Mouse (Mus musculus) neural tube, embryonic 14.5 days (tissue): ENCODE measurements around the gene Tmprss5. TPM values are rescaled to one million over a fixed set of nuclear protein-coding genes. Genes with fewer than 3 reads are reported as not detected.

Experiments
- ATAC-seq: fragments of 200-750 bp; cut with Nextera tagmentation; 2 replicates; pipeline ENCODE4 v1.8.0; 2017; ENCODE audit warnings: low read depth, mild to moderate bottlenecking, moderate TSS enrichment, moderate library complexity
- H3K27ac ChIP-seq: fragments of 300-500 bp; sonication (generic); 2 replicates; pipeline ENCODE4 v1.5.1; 2014; ENCODE audit warnings: low read depth, mild to moderate bottlenecking, control low read depth, low read length, moderate library complexity, mixed read lengths
- H3K27me3 ChIP-seq: fragments of 300-500 bp; sonication (generic); 2 replicates; pipeline ENCODE4 v1.6.1; 2014; ENCODE audit warnings: low read length; ENCODE audit not compliant: control insufficient read depth, insufficient read depth
- H3K36me3 ChIP-seq: fragments of 300-500 bp; sonication (generic); 2 replicates; pipeline ENCODE4 v1.6.1; 2014; ENCODE audit warnings: low read length, mixed read lengths; ENCODE audit not compliant: control insufficient read depth, insufficient read depth
- H3K4me1 ChIP-seq: fragments of 300-500 bp; sonication (generic); 2 replicates; pipeline ENCODE4 v1.6.1; 2014; ENCODE audit warnings: low read length; ENCODE audit not compliant: control insufficient read depth, insufficient read depth
- H3K4me2 ChIP-seq: fragments of 300-500 bp; sonication (generic); 2 replicates; pipeline ENCODE4 v1.6.1; 2014; ENCODE audit warnings: mild to moderate bottlenecking, low read depth, low read length, control low read depth
- H3K4me3 ChIP-seq: fragments of 300-500 bp; sonication (generic); 2 replicates; pipeline ENCODE4 v1.5.1; 2014; ENCODE audit warnings: low read depth, low read length, control low read depth, mixed read lengths
- H3K9ac ChIP-seq: fragments of 300-500 bp; sonication (generic); replicated peaks from 2 replicates; pipeline ENCODE4 v1.6.1; 2014; ENCODE audit warnings: low read depth, mild to moderate bottlenecking, control low read depth, low read length, mixed read lengths
- H3K9me3 ChIP-seq: fragments of 300-500 bp; sonication (generic); 2 replicates; pipeline ENCODE4 v1.6.1; 2016; ENCODE audit warnings: low read length; ENCODE audit not compliant: control insufficient read depth
- WGBS: fragments of 180-500 bp; shearing (Covaris S2); extraction: QIAGEN DNeasy Blood & Tissue Kit; methylation state at CpG from one replicate; pipeline ENCODE4 v1.1.7; 2014; 5-methylcytosine and 5-hydroxymethylcytosine counted together
- polyA plus RNA-seq: library from polyadenylated mRNA; unstranded; fragments of >200 nt; fragmentation: Nextera tagmentation; extraction: Ambion mirVana; gene quantifications from 2 replicates; pipeline ENCODE4 v1.2.1, GENCODE M21; 2014

Tmprss5 gene
- polyA plus RNA-seq, 1 experiment from 2014 or later = 2.1 TPM

DNA sequence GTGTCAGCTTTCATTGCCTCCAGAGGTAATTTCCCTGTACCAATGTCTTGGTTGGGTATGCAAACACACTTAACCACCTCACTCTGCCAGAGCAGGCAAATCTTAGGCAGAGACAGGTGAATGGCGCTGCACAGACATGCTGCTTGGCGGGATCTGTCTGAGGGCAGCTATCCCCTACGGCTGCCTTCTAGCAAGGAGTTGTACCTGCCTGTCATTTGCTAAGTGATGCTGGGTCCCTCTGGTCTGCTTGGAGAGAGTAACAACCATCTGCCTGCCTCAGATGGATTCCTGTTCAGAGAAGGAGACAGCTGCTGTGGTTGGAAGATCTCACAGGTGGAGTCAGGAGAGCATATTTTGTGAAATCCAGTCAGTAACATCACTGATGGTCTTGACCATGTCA lies 62.8 kb downstream of the Tmprss5 start:
- no peaks in the 10 kb centered on the region for H3K27me3 ChIP-seq
- no peaks in the 10 kb centered on the region for H3K9me3 ChIP-seq
- H3K36me3 ChIP-seq = no peaks in the 10 kb centered on the region
- H3K27ac ChIP-seq = no peak overlapping the region
- no peak overlapping the region for H3K4me3 ChIP-seq
- H3K4me2 ChIP-seq = no peak overlapping the region
- no peaks in the 10 kb centered on the region for H3K4me1 ChIP-seq
- no peak for ATAC-seq
- WGBS = 93% methylated on average over 3 of the region's 3 CpGs
- no peak overlapping the region for H3K9ac ChIP-seq

DNA sequence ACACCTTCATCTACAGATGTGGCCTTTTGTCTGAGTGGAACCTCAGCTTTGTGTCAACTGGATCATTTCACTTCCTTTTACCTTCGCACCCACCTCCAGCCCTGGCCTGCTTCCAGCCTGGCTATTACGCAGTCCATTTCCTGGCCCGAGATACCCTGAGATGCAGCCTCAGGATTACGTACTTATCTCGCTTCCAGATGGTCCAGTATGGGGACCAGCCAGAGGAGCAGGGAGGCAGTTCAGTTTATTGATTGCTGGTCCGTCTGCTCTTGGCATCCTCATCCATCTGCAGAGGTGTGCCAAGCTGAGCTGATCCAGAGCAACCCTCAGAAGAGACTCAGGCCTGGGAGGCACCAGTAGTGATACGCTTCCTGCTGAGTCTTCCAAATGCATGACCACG lies 64.7 kb downstream of the Tmprss5 start:
- H3K4me2 ChIP-seq = no peak overlapping the region
- H3K9me3 ChIP-seq = no peaks in the 10 kb centered on the region
- no peak overlapping the region for H3K4me3 ChIP-seq
- no peaks in the 10 kb centered on the region for H3K27me3 ChIP-seq
- no peak for ATAC-seq
- H3K9ac ChIP-seq = no peak overlapping the region
- no peak overlapping the region for H3K27ac ChIP-seq
- H3K4me1 ChIP-seq = peaks cover under 1% of the 10 kb centered on the region; the same call in 1 of the 2 replicates
- 62% methylated on average over 8 of the region's 8 CpGs for WGBS
- no peaks in the 10 kb centered on the region for H3K36me3 ChIP-seq

DNA sequence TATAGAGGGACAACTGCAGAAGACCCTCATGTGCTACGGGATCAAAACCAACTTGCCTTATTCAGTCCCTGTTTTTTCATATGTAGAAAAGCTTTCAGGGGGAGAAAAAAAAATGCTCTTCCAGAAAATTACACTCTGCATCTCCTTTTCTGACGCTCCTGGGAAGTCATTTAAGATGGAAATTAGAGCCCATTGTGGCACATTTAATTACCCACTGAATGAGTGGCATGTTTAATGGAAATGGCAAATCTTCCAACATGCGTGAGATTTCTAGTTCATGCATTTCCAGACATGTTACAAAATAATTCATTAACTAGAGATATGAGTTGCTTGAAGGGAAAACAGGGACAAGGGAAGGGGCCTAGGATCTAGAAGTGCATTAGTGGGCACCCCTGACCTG lies 66.0 kb downstream of the Tmprss5 start:
- 37% methylated on average over 3 of the region's 3 CpGs for WGBS

More for the DNA sequence above, 66.0 kb downstream of the Tmprss5 start:
- H3K27ac ChIP-seq = no peak overlapping the region
- no peak overlapping the region for H3K4me3 ChIP-seq
- H3K27me3 ChIP-seq = no peaks in the 10 kb centered on the region
- no peaks in the 10 kb centered on the region for H3K36me3 ChIP-seq
- H3K9ac ChIP-seq = no peak overlapping the region
- H3K4me1 ChIP-seq = peaks cover 3% of the 10 kb centered on the region; the same call in 1 of the 2 replicates
- no peaks in the 10 kb centered on the region for H3K9me3 ChIP-seq
- ATAC-seq = no peak
- no peak overlapping the region for H3K4me2 ChIP-seq

Other genes with a start within 250 kb of the Tmprss5 start
- 8.9 and 12.0 TPM in 2 replicates for gene Zbtb16, start 245.0 kb upstream of the Tmprss5 start, polyA plus RNA-seq
- 1.6 and 4.5 TPM in 2 replicates for gene Htr3a, start 170.2 kb upstream of the Tmprss5 start, polyA plus RNA-seq
- 0.27 and 2.2 TPM in 2 replicates for gene Htr3b, start 116.3 kb upstream of the Tmprss5 start, polyA plus RNA-seq
- gene Usp28, start 95.9 kb upstream of the Tmprss5 start, polyA plus RNA-seq = 39.0 and 40.5 TPM in 2 replicates
- gene Zw10, start 25.6 kb upstream of the Tmprss5 start, polyA plus RNA-seq = 25.3 and 27.7 TPM in 2 replicates
- not detected in 2 replicates for gene Gm4894, start 169.3 kb downstream of the Tmprss5 start, polyA plus RNA-seq